Mouse (Mus musculus) G1E (cell line): ENCODE measurements around the gene Gng2.

ENCODE experiments used
- CTCF ChIP-seq: IDR thresholded peaks from 2 replicates; pipeline ENCODE4 v1.5.1; 2012; ENCODE audit warnings: low read depth, low read length, inconsistent platforms, mixed read lengths
- GATA1 ChIP-seq: IDR thresholded peaks from 2 replicates; pipeline ENCODE4 v1.6.1; 2012; ENCODE audit warnings: borderline replicate concordance, low read length, inconsistent platforms, mixed read lengths
- TAL1 ChIP-seq: conservative IDR thresholded peaks from 2 replicates; pipeline ENCODE4 v1.6.1; 2012; ENCODE audit warnings: low read depth, low read length, inconsistent platforms, mixed read lengths

- TF ChIP-seq CTCF, result no peak
- TF ChIP-seq TAL1, result no peak
- no peak for TF ChIP-seq GATA1
These were observed 35.1 kb downstream of the Gng2 start for GRCm38 (mm10) chr14:19942329-19942728.
